Mouse (Mus musculus): ENCODE data around the gene Slc36a2.

GRCm38 (mm10) chr11:55204159-55204596 is 19.3 kb upstream of the Slc36a2 start, which contains the start of gene Slc36a1:
- TF ChIP-seq CTCF (IDR thresholded peaks at IDR 0.05; ENCODE audit: borderline replicate concordance, extremely low read depth, insufficient read depth, insufficient read length) (peak; percentile 97), POLR2A (IDR thresholded peaks at IDR 0.05; ENCODE audit: borderline replicate concordance, extremely low read depth, insufficient read depth, insufficient read length, poor library complexity, severe bottlenecking) (peak; percentile 18; the same call in 1 of the 2 replicates)
